Mouse (Mus musculus): Measurements from ENCODE around the gene Inka1.
A peak's percentile ranks its signal among the peaks of the same experiment; 100 is the strongest.

Inka1 gene

DNA sequence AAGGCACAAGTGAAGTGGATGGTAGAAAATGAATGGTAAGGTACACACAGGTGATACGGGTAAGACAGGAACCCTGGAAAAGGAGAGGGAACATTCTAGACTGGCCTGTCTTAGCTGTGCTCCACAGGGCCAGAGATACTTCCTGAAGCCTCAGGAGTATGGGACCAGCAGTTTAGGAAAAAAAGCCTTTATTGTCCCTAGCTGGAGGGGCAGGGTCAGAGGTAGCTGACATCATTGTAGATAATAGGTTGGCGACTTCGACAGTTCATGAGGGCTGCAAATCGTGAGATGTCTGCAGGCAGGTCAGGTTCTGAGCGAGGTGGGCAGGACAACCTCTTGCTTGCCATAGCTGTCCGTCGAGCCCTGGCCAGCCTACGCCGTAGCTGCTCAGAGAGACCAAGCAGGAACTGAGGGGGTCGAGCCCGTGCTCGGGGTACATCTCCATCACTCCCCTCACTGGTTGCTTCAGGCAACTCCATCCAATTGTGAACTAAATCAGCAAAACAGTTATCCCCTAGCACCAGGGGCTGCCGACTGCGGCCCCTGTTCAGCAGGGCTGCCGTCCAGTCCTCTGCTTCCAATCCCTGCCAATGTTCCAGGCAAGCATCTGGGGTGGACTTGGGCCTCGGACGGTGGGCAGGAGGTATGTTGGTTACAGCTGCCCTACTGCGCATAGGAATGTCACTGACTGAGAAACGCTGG lies 1.5 kb downstream of the Inka1 start:
- DNase-seq (ENCODE audit: low spot score in 2 of 2): no peak

GRCm38 (mm10) chr9:107983421-107983890 lies 2.2 kb downstream of the Inka1 start:
- DNase-seq (ENCODE audit: low spot score in 2 of 2): peak; percentile 24 to 26

GRCm38 (mm10) chr9:107982681-107983346 lies 2.9 kb downstream of the Inka1 start, which contains the start of gene Gm20661:
Gm20661 (plus strand) TSS chr9:107983058.
- DNase-seq (ENCODE audit: low spot score in 2 of 2): peak; percentile 28 to 38

GRCm38 (mm10) chr9:107981684-107982605 lies 3.7 kb downstream of the Inka1 start:
- no peak for DNase-seq (ENCODE audit: low spot score in 2 of 2)

DNA sequence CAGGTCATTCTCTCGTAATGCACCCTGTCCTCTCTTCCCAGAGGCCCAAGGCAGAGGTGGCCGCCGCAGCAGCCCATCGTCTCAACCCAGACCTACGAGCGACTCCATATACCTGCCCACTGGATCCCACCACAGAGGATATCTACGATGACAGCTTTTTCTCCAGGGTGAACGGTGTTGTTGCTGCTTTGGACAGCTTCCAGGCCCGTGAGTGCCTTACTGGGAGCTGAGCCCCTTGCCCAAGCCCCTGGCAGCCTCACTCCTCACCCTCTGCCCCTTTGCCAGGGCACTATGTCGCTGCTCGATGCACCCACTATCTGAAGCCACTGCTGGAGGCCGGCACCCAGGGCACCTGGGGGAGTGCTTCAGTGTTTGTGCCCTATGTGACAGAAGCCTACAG lies 6.9 kb downstream of the Inka1 start:
- no peak for DNase-seq (ENCODE audit: low spot score in 2 of 2)

- peak; percentile 44 to 48 for DNase-seq (ENCODE audit: low spot score in 2 of 2)
Measured at GRCm38 (mm10) chr9:107975399-107976386, 10.0 kb downstream of the Inka1 start, which contains the start of gene Uba7. Uba7 (plus strand) TSS chr9:107975505.

DNA sequence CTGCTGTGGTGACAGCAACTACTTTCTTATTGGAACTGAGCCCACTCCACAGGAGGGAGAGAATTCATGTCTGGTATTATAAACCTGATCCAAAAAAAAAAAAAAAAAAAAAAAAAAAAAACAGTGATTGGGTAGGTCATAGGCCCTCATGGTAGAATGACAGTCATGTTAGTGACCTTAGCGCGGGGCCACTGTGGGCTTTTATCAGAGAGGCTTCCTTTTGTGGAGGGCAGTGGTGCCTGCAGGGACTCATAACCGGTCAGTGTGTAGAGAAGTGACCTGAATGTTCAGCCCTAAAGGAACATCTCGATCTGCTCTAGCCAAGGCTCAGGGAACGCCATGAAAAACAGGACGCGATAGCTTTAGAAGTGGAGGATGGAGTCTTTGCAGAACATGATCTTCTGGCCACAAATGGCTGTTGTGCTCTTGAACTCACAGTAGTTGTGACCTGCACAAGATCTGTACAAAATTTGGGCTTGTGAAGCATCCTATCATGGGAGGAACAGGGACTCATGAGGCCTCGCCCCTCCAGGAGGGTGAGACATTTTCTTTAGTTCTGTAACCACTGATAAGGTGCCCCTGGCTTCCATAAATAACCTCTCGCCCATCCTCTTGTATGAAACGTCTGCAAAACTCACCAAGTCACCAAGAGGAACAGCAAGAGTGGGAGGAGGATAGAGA lies 11.0 kb downstream of the Inka1 start:
- no peak for DNase-seq (ENCODE audit: low spot score in 2 of 2)

- DNase-seq (ENCODE audit: low spot score in 2 of 2): no peak
Measured at GRCm38 (mm10) chr9:107971690-107972541, 13.8 kb downstream of the Inka1 start.

DNA sequence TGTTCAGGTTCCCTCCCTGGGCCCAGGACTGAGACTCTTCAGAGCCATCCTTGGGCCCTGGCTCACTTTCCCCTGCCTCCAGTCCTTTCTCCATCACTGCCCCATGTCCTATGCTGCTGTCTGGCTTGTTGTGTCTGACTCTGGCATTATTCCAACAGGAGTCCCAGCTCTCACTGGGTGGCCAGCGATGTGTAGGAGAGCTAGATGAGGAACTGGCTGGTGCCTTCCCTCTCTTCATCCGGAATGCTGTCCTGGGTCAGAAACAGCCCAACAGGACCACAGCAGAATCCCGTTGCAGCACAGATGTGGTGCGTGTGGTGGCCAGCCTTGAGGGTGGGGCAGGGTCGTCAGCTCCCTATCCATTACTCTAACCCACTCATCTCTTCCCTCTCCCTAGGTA lies 15.4 kb downstream of the Inka1 start:
- DNase-seq (ENCODE audit: low spot score in 2 of 2): no peak

GRCm38 (mm10) chr9:107968531-107968930 lies 17.1 kb downstream of the Inka1 start:
- DNase-seq (ENCODE audit: low spot score in 2 of 2): no peak

DNA sequence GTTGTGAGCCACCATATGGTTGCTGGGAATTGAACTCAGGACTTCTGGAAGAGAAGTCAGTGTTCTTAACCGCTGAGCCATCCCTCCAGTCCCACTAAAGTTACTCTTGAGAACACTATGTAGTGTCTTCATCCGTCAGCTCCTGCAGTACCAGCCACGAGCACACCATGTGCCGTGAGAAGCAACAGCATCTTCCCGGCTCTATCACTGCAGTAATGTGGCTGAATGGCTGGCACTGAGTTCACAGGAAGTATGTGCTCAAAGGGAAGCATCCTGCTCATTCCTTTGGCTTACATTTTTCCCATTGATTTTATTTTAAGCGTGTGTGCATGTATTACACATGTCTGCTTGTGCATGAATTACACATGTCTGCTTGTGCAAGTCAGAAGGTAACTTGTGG lies 18.2 kb downstream of the Inka1 start:
- no peak for DNase-seq (ENCODE audit: low spot score in 2 of 2)

- DNase-seq (ENCODE audit: low spot score in 2 of 2): no peak
Measured at GRCm38 (mm10) chr9:107966676-107967075, 19.0 kb downstream of the Inka1 start.

GRCm38 (mm10) chr9:107964681-107965080 lies 21.0 kb downstream of the Inka1 start:
- no peak for DNase-seq (ENCODE audit: low spot score in 2 of 2)

- peak; percentile 68 to 74 for DNase-seq (ENCODE audit: low spot score in 2 of 2)
Measured at GRCm38 (mm10) chr9:107963700-107964099, 22.0 kb downstream of the Inka1 start.

- DNase-seq (ENCODE audit: low spot score in 2 of 2): no peak
Measured at GRCm38 (mm10) chr9:107962916-107963315, 22.8 kb downstream of the Inka1 start.

GRCm38 (mm10) chr9:107961881-107962280 lies 23.8 kb downstream of the Inka1 start:
- DNase-seq (ENCODE audit: low spot score in 2 of 2): no peak

GRCm38 (mm10) chr9:107961351-107961762 lies 24.3 kb downstream of the Inka1 start:
- no peak for DNase-seq (ENCODE audit: low spot score in 2 of 2)

GRCm38 (mm10) chr9:107960928-107961327 lies 24.8 kb downstream of the Inka1 start:
- no peak for DNase-seq (ENCODE audit: low spot score in 2 of 2)

GRCm38 (mm10) chr9:107959896-107960295 lies 25.8 kb downstream of the Inka1 start:
- no peak for DNase-seq (ENCODE audit: low spot score in 2 of 2)
